Comparison of ENCODE assay signal across 31 mouse cellular contexts in genomic region chrX:60570539-60570938, GRCm38 (mm10). TPM values are rescaled to one million over a fixed set of nuclear protein-coding genes. Genes with fewer than 3 reads are reported as not detected.
DNase-seq lines count a peak whose midpoint lies in the region; ATAC-seq and TF ChIP-seq lines count a peak whose summit lies in the region.
"Had no signal": no experiment of that assay in that cellular context is flagged by ENCODE, and none has a peak within 500 bp of the region (broad histone marks: within the 10 kb centered on the region; RNA-seq: fewer than 3 reads in every experiment).

No protein-coding gene starts in this region.

- WGBS in hindbrain, embryonic 10.5 days: 35% methylated on average over 1 of the region's 1 CpGs
- 23% methylated on average over 1 of the region's 1 CpGs for WGBS in hindbrain, embryonic 13.5 days
- 27% methylated on average over 1 of the region's 1 CpGs for WGBS in midbrain, embryonic 10.5 days
- 7% methylated on average over 1 of the region's 1 CpGs for whole genome bisulfite sequencing in midbrain, postnatal 0 days
- WGBS in neural tube, embryonic 11.5 days: 23% methylated on average over 1 of the region's 1 CpGs

- H3K4me3 ChIP-seq in hindbrain, embryonic 10.5 days: no peak overlapping the region
- H3K4me3 ChIP-seq in hindbrain, embryonic 13.5 days: no peak overlapping the region
- no peak overlapping the region for H3K4me3 ChIP-seq in midbrain, embryonic 10.5 days
- H3K4me3 ChIP-seq in midbrain, postnatal 0 days (ENCODE audit: low read depth, low read length): no peak overlapping the region
- no peak overlapping the region for H3K4me3 ChIP-seq in neural tube, embryonic 11.5 days (ENCODE audit: low read depth, low read length)
- H3K4me3 ChIP-seq: forebrain, embryonic 15.5 days; heart, embryonic 12.5 days; heart, embryonic 15.5 days; intestine, embryonic 15.5 days had no signal

- no peaks in the 10 kb centered on the region for H3K36me3 ChIP-seq in hindbrain, embryonic 10.5 days
- H3K36me3 ChIP-seq in hindbrain, embryonic 13.5 days: no peaks in the 10 kb centered on the region
- H3K36me3 ChIP-seq in midbrain, embryonic 10.5 days: no peaks in the 10 kb centered on the region
- no peaks in the 10 kb centered on the region for H3K36me3 ChIP-seq in midbrain, postnatal 0 days (ENCODE audit: insufficient read depth, low read length)
- H3K36me3 ChIP-seq in neural tube, embryonic 11.5 days (ENCODE audit: control insufficient read depth, insufficient read depth, low read length): no peaks in the 10 kb centered on the region
- H3K36me3 ChIP-seq: forebrain, embryonic 15.5 days; heart, embryonic 12.5 days; heart, embryonic 15.5 days; intestine, embryonic 15.5 days had no signal

- no peaks in the 10 kb centered on the region; the same call in 1 of the 2 replicates for H3K4me1 ChIP-seq in hindbrain, embryonic 10.5 days (replicated peaks)
- no peaks in the 10 kb centered on the region for H3K4me1 ChIP-seq in hindbrain, embryonic 13.5 days (replicated peaks)
- peaks cover 26% of the 10 kb centered on the region for H3K4me1 ChIP-seq in midbrain, embryonic 10.5 days
- no peaks in the 10 kb centered on the region for H3K4me1 ChIP-seq in midbrain, postnatal 0 days (ENCODE audit: insufficient read depth, low read length)
- H3K4me1 ChIP-seq in neural tube, embryonic 11.5 days (ENCODE audit: control insufficient read depth, insufficient read depth, low read length): no peaks in the 10 kb centered on the region
- H3K4me1 ChIP-seq: forebrain, embryonic 15.5 days; heart, embryonic 12.5 days; heart, embryonic 15.5 days; intestine, embryonic 15.5 days had no signal

- no peak overlapping the region for H3K4me2 ChIP-seq in hindbrain, embryonic 13.5 days
- H3K4me2 ChIP-seq in midbrain, postnatal 0 days (ENCODE audit: low read depth, low read length, poor library complexity, severe bottlenecking): no peak overlapping the region
- no peak overlapping the region for H3K4me2 ChIP-seq in neural tube, embryonic 11.5 days (ENCODE audit: low read depth)
- H3K4me2 ChIP-seq: forebrain, embryonic 15.5 days; heart, embryonic 12.5 days; heart, embryonic 15.5 days; hindbrain, embryonic 14.5 days; intestine, embryonic 15.5 days had no signal

- TF ChIP-seq CTCF in midbrain, postnatal 0 days (IDR thresholded peaks at IDR 0.05): no peak

- no peak overlapping the region for H3K9ac ChIP-seq in hindbrain, embryonic 13.5 days
- no peak overlapping the region for H3K9ac ChIP-seq in midbrain, postnatal 0 days (replicated peaks; ENCODE audit: low read length, poor library complexity, severe bottlenecking)
- no peak overlapping the region for H3K9ac ChIP-seq in neural tube, embryonic 11.5 days (ENCODE audit: low read length)
- H3K9ac ChIP-seq: forebrain, embryonic 15.5 days; heart, embryonic 12.5 days; heart, embryonic 15.5 days; hindbrain, embryonic 14.5 days; intestine, embryonic 15.5 days had no signal

- H3K27me3 ChIP-seq in hindbrain, embryonic 10.5 days (ENCODE audit: insufficient read depth, poor library complexity, severe bottlenecking): no peaks in the 10 kb centered on the region
- no peaks in the 10 kb centered on the region for H3K27me3 ChIP-seq in hindbrain, embryonic 13.5 days
- no peaks in the 10 kb centered on the region for H3K27me3 ChIP-seq in midbrain, embryonic 10.5 days (ENCODE audit: low read depth, poor library complexity, severe bottlenecking)
- no peaks in the 10 kb centered on the region for H3K27me3 ChIP-seq in midbrain, postnatal 0 days (ENCODE audit: insufficient read depth, low read length)
- no peaks in the 10 kb centered on the region for H3K27me3 ChIP-seq in neural tube, embryonic 11.5 days (ENCODE audit: control insufficient read depth, insufficient read depth, low read length)
- H3K27me3 ChIP-seq: forebrain, embryonic 15.5 days; heart, embryonic 12.5 days; heart, embryonic 15.5 days; intestine, embryonic 15.5 days had no signal

- H3K9me3 ChIP-seq in hindbrain, embryonic 10.5 days: no peaks in the 10 kb centered on the region
- no peaks in the 10 kb centered on the region for H3K9me3 ChIP-seq in hindbrain, embryonic 13.5 days
- H3K9me3 ChIP-seq in midbrain, embryonic 10.5 days (replicated peaks): no peaks in the 10 kb centered on the region
- no peaks in the 10 kb centered on the region for H3K9me3 ChIP-seq in midbrain, postnatal 0 days (ENCODE audit: low read length)
- no peaks in the 10 kb centered on the region for H3K9me3 ChIP-seq in neural tube, embryonic 11.5 days (ENCODE audit: control insufficient read depth, low read length)
- H3K9me3 ChIP-seq: forebrain, embryonic 15.5 days; heart, embryonic 12.5 days; heart, embryonic 15.5 days; intestine, embryonic 15.5 days had no signal

- ATAC-seq in hindbrain, embryonic 13.5 days (ENCODE audit: low FRiP score): no peak
- ATAC-seq in midbrain, postnatal 0 days (ENCODE audit: low FRiP score): no peak
- ATAC-seq in neural tube, embryonic 11.5 days (ENCODE audit: insufficient read depth, low FRiP score, low TSS enrichment): peak; percentile 81; the same call in 1 of the 2 replicates
- ATAC-seq: CD4-positive, CD25-positive, alpha-beta regulatory T cell, adult 4 months; forebrain, embryonic 15.5 days; intestine, embryonic 15.5 days had no signal

- H3K27ac ChIP-seq in hindbrain, embryonic 10.5 days: no peak overlapping the region
- no peak overlapping the region for H3K27ac ChIP-seq in hindbrain, embryonic 13.5 days
- H3K27ac ChIP-seq in midbrain, embryonic 10.5 days (replicated peaks): peak overlapping the region; percentile 33; the same call in 1 of the 2 replicates
- H3K27ac ChIP-seq in midbrain, postnatal 0 days (ENCODE audit: low read depth, low read length): no peak overlapping the region
- H3K27ac ChIP-seq in neural tube, embryonic 11.5 days (ENCODE audit: low read depth, low read length): no peak overlapping the region
- H3K27ac ChIP-seq: forebrain, embryonic 15.5 days; heart, embryonic 15.5 days; hindbrain, embryonic 14.5 days; intestine, embryonic 15.5 days had no signal

- DNase-seq in hindbrain, embryonic 10.5 days (ENCODE audit: low spot score): peak; percentile 2
- DNase-seq in midbrain, embryonic 10.5 days (ENCODE audit: low spot score): no peak
- DNase-seq in midbrain, postnatal 0 days (ENCODE audit: low spot score): no peak
- DNase-seq in neural tube, embryonic 11.5 days (ENCODE audit: low spot score): no peak
- DNase-seq in neural tube, embryonic 10.5 days (ENCODE audit: extremely low spot score, low spot score): no peak
- DNase-seq: adrenal gland, adult 2 months; adrenal gland, postnatal 14 days; cerebellum, adult 11 months; cerebellum, adult 2 months; cerebellum, adult 9-11 months; cerebellum, postnatal 25 days; gastrocnemius, postnatal 25 days; heart, adult 18-20 months; heart, postnatal 10 days; heart, postnatal 36 days had no signal

RNA-seq across cellular contexts. Expression of gene Atp11c, which starts 22.0 kb away (rescaled TPM):
- 12.5 and 15.9 TPM in 2 replicates for polyA plus RNA-seq in hindbrain, embryonic 10.5 days (2016; fragmentation: Nextera tagmentation; extraction: Ambion mirVana)
- polyA plus RNA-seq in hindbrain, embryonic 13.5 days (2015; fragmentation: Nextera tagmentation; extraction: Ambion mirVana): 14.3 and 14.8 TPM in 2 replicates
- 12.0 and 13.6 TPM in 2 replicates for polyA plus RNA-seq in midbrain, embryonic 10.5 days (2016; fragmentation: Nextera tagmentation; extraction: Ambion mirVana)
- total RNA-seq in midbrain, postnatal 0 days (2014; rRNA removed): 20.3 and 23.6 TPM in 2 replicates
- polyA plus RNA-seq in midbrain, postnatal 0 days (2015; fragmentation: Nextera tagmentation; extraction: Ambion mirVana): 5.0 and 6.0 TPM in 2 replicates
- 15.4 and 17.7 TPM in 2 replicates for polyA plus RNA-seq in neural tube, embryonic 11.5 days (2014; fragmentation: Nextera tagmentation; extraction: Ambion mirVana)

RNA-seq across cellular contexts. Expression of gene Gm7073, which starts 31.5 kb away (rescaled TPM):
- polyA plus RNA-seq in hindbrain, embryonic 10.5 days (2016; fragmentation: Nextera tagmentation; extraction: Ambion mirVana): not detected in 2 replicates
- polyA plus RNA-seq in hindbrain, embryonic 13.5 days (2015; fragmentation: Nextera tagmentation; extraction: Ambion mirVana): not detected in 2 replicates
- polyA plus RNA-seq in midbrain, embryonic 10.5 days (2016; fragmentation: Nextera tagmentation; extraction: Ambion mirVana): not detected in 2 replicates
- not detected in 2 replicates for total RNA-seq in midbrain, postnatal 0 days (2014; rRNA removed)
- polyA plus RNA-seq in midbrain, postnatal 0 days (2015; fragmentation: Nextera tagmentation; extraction: Ambion mirVana): not detected in 2 replicates
- polyA plus RNA-seq in neural tube, embryonic 11.5 days (2014; fragmentation: Nextera tagmentation; extraction: Ambion mirVana): not detected in 2 replicates
- total RNA-seq: adrenal gland, adult 2 months; adrenal gland, postnatal 14 days; adrenal gland, postnatal 4 days; common myeloid progenitor, adult 5-6 weeks; gastrocnemius, adult 8-10 months; gastrocnemius, postnatal 25 days; heart, adult 18-20 months; heart, postnatal 10 days; heart, postnatal 36 days; MEL had no signal
- polyA plus RNA-seq: adrenal gland, adult 2 months; C2C12; CD4-positive, CD25-positive, alpha-beta regulatory T cell, adult 4 months; cerebellum, adult 2 months; embryonic facial prominence, embryonic 11.5 days; embryonic facial prominence, embryonic 14.5 days; forebrain, embryonic 11.5 days; forebrain, embryonic 15.5 days; gonadal fat pad, adult 2 months; heart, embryonic 12.5 days; heart, embryonic 15.5 days; hindbrain, embryonic 14.5 days; intestine, embryonic 15.5 days had no signal
